Mouse (Mus musculus): ENCODE measurements around the gene Tnrc6c.

Tnrc6c gene

GRCm38 (mm10) chr11:117653491-117654351 lies at the start of gene Tnrc6c:
TSS of gene Tnrc6c (plus strand) at chr11:117654289.
- peak; percentile 27 for DNase-seq (ENCODE audit: low spot score)

- no peak for DNase-seq (ENCODE audit: low spot score)
Observed at GRCm38 (mm10) chr11:117606137-117606536, 48.0 kb upstream of the Tnrc6c start.

GRCm38 (mm10) chr11:117606605-117607203 lies 47.4 kb upstream of the Tnrc6c start:
- no peak for DNase-seq (ENCODE audit: low spot score)

- DNase-seq (ENCODE audit: low spot score) = no peak
Observed at GRCm38 (mm10) chr11:117608141-117608789, 45.8 kb upstream of the Tnrc6c start.

- DNase-seq (ENCODE audit: low spot score) = no peak
Observed at GRCm38 (mm10) chr11:117608976-117609375, 45.1 kb upstream of the Tnrc6c start.

GRCm38 (mm10) chr11:117610589-117610988 lies 43.5 kb upstream of the Tnrc6c start:
- DNase-seq (ENCODE audit: low spot score) = no peak

GRCm38 (mm10) chr11:117611068-117611467 lies 43.0 kb upstream of the Tnrc6c start:
- DNase-seq (ENCODE audit: low spot score) = peak; percentile 18

GRCm38 (mm10) chr11:117611860-117612259 lies 42.2 kb upstream of the Tnrc6c start:
- DNase-seq (ENCODE audit: low spot score) = no peak

- DNase-seq (ENCODE audit: low spot score) = no peak
Observed at GRCm38 (mm10) chr11:117612885-117613284, 41.2 kb upstream of the Tnrc6c start.

- no peak for DNase-seq (ENCODE audit: low spot score)
Observed at GRCm38 (mm10) chr11:117617368-117617908, 36.7 kb upstream of the Tnrc6c start.

- no peak for DNase-seq (ENCODE audit: low spot score)
Observed at GRCm38 (mm10) chr11:117618214-117618613, 35.9 kb upstream of the Tnrc6c start.

- DNase-seq (ENCODE audit: low spot score) = no peak
Observed at GRCm38 (mm10) chr11:117618774-117619173, 35.3 kb upstream of the Tnrc6c start.

GRCm38 (mm10) chr11:117619581-117619980 lies 34.5 kb upstream of the Tnrc6c start:
- DNase-seq (ENCODE audit: low spot score) = no peak

- no peak for DNase-seq (ENCODE audit: low spot score)
Observed at GRCm38 (mm10) chr11:117625196-117625595, 28.9 kb upstream of the Tnrc6c start.

GRCm38 (mm10) chr11:117626557-117626956 lies 27.5 kb upstream of the Tnrc6c start:
- no peak for DNase-seq (ENCODE audit: low spot score)

- no peak for DNase-seq (ENCODE audit: low spot score)
Observed at GRCm38 (mm10) chr11:117627060-117627562, 27.0 kb upstream of the Tnrc6c start.

- no peak for DNase-seq (ENCODE audit: low spot score)
Observed at GRCm38 (mm10) chr11:117627746-117628311, 26.3 kb upstream of the Tnrc6c start.

GRCm38 (mm10) chr11:117628312-117628779 lies 25.7 kb upstream of the Tnrc6c start:
- no peak for DNase-seq (ENCODE audit: low spot score)

- no peak for DNase-seq (ENCODE audit: low spot score)
Observed at GRCm38 (mm10) chr11:117629865-117630264, 24.2 kb upstream of the Tnrc6c start.

GRCm38 (mm10) chr11:117630868-117631565 lies 23.1 kb upstream of the Tnrc6c start:
- DNase-seq (ENCODE audit: low spot score) = no peak

GRCm38 (mm10) chr11:117633310-117633709 lies 20.8 kb upstream of the Tnrc6c start:
- DNase-seq (ENCODE audit: low spot score) = no peak

Measured in c-Kit-positive CD71-positive TER-119-positive erythroid progenitor cells, embryonic 14.5 days (primary cell).